Mouse (Mus musculus) gastrocnemius, postnatal 36 days (tissue): Measurements from ENCODE around the gene Pafah1b3. TPM values are rescaled to one million over a fixed set of nuclear protein-coding genes. Genes with fewer than 3 reads are reported as not detected.
A peak's percentile ranks its signal among the peaks of the same experiment; 100 is the strongest.
"Not testable (repeated sequence)": the region's sequence is repeated elsewhere in the genome, so short reads cannot be mapped to it uniquely, and the experiment has no call there.

Source experiments
- DNase-seq, 2 experiments: peaks; one replicate each; pipeline ENCODE4 v3.0.0; 2022
- intact Hi-C: fragments of 180-260 bp; cut with DNase I; formaldehyde crosslinking; loops from one replicate; pipeline ENCODE4 v1.15.1; 2025
- long read RNA-seq, 2 experiments: library from polyadenylated mRNA; stranded (forward); transcript quantifications; one replicate each; pipeline ENCODE4 v2.0.0; 2021
- total RNA-seq, 2 experiments: library from RNA; stranded (reverse); gene quantifications; 2 replicates each; pipeline ENCODE4 v1.2.3; 2021

Pafah1b3 gene
- total RNA-seq = 1 to 10 TPM in 1 of 2 experiments, under 1 TPM in 1; 0.86 to 1.3 TPM
- long read RNA-seq, experiment 1, partial matches to known transcripts = 0 of 1 reads
- long read RNA-seq, experiment 1, other reads (novel, unspliced or antisense) = 0 of 1 reads
- long read RNA-seq, experiment 2 = 0 reads

DNA sequence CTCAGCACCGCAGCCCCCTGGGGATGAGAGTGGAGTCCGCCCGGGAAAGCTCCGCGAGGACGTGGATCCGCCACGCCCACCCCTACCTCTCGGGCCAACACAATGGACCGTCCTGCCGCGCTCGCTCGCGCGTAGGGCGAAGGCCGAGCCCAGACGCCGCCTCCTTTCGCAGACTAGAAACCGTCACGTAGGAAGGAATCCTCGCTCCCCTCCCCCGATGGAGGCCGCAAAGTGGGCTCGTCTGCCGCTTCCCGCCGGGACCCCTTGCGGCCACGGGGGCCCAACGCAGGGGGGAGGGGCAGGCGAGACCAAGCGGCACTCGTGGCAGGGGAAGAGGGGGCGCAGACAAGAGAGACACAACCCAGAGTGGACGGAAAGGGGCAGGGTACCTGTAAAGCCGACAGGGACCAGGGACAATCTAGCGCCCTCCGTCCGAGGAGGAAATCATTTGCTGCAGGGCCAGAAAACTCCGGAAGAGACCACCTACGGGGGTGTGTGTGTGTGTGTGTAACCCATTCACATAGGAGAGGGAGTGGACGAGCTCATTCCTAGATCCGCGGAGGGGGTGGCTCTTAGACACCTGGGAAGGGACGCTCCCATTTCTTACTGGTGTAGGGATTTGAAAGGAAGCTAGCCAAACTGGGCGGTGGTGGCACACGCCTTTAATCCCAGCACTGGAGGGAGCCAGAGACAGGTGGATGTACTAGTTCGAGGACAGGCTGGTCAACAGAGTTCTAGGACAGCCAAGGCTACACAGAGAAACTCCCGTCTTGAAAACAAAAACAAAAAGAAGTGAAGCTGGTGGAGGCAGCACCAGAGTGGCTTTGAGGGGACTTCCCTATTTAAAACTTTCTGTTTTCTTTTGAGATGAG, at the start of gene Pafah1b3:
TSS of gene Pafah1b3 (minus strand) at position 533 of the 872 bp plus-strand sequence.
- intact Hi-C loops = no loop called here
- DNase-seq = no peak

DNA sequence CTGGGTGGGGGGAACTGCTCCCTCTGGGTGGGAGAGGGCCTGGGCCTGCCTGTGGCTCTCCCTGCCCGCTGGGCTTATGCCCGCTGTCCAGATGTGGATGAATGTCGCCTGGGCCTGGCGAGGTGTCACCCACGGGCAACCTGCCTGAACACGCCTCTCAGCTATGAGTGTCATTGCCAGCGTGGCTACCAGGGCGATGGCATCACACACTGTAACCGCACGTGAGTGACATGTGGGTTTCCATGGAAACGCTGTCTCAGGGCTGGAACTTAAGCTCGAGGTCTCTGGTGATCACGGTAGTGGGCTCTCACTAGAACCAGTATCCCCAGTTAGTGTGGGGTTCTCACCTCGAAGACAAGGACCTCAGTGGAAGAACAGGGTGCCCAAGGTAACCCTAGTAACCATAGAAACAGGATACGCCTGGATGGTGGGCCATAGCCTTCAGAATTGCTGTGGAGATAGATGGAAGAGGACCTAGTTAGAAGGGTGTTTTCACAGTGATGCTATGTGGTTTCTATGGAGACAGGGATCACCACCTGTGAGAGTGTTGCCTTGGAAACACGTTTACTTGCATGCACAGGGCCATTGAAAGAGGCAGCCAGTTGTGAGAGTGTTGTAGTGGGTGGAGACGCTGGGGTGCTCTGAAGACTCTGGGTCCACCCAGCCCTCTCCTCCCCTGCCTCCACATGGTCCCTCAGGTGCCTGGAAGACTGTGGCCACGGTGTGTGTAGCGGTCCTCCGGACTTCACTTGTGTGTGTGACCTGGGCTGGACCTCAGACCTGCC, 43.4 kb upstream of the Pafah1b3 start:
- intact Hi-C loops = no loop called here
- DNase-seq = no peak

DNA sequence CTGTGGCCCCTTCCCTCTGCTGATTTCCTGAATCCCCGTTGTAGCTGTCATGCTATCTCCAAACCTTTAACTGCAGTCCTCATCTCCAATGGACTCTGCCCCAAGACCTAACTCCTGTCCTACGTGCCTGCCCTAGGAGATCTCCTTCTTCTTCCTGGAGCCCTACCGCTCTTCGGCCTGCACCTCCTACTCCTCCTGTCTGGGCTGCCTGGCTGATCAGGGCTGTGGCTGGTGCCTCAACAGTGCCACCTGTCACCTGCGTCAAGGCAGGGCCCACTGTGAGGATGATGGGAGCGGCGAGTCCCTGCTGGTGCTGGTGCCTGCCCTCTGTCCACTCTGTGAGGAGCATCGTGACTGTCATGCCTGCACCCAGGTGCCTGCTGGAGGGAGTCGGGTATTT, 41.5 kb upstream of the Pafah1b3 start:
- intact Hi-C loops = no loop called here
- no peak for DNase-seq

DNA sequence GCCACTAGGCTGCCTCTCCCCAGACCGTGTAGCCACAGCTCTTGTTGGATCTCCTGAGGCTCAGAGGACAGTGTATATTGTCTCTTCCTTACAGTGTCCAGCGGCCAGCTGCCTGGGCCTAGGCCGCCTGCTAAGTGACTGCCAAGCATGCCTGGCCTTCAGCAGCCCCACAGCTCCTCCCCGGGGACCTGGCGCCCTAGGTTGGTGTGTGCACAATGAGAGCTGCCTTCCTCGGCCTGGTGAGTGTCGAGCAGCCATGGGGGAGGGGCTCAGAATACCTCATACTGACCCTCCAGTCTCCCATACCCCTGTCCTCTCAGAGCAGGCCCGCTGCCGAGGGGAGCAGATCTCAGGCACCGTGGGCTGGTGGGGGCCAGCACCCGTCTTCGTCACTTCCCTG, 36.7 kb upstream of the Pafah1b3 start:
- intact Hi-C loops = loop anchor here (5.0 kb wide), 2 partner anchors 92 to 257 kb away; no protein-coding TSS in a partner anchor
- no peak for DNase-seq

DNA sequence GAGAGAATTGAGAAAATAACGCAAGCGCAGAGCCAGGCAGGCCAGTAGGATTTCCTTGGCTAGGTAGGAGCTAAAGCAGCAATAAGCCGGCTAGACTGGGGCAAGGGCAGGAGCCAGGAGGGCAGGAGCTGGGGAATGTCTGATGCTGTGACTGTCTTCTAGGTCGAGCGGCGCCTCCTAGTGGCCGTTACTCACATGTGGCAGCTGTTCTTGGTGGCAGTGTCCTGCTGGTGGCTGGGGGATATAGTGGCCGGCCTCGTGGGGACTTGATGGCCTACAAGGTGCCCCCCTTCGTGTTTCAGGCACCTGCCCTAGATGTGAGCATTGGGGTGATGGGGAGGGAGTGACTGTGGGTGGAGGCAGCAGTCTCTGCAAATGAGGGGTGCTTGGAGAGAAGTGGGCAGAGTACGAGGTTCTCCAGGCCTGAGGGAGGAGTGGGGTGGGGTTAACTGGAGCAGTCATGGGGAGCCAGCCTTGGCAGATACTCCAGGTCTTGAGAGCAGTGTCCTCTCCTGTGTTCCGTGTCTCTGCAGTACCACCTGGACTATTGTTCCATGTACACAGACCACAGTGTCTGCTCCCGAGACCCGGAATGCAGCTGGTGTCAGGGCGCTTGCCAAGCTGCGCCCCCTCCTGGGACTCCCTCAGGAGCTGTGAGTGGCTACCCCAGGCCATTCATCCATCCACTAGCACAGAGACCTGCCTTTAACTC, 36.0 kb upstream of the Pafah1b3 start:
- intact Hi-C loops = loop anchor here (5.0 kb wide), 2 partner anchors 91 to 256 kb away; no protein-coding TSS in a partner anchor
- peak; percentile 72 to 75 for DNase-seq

DNA sequence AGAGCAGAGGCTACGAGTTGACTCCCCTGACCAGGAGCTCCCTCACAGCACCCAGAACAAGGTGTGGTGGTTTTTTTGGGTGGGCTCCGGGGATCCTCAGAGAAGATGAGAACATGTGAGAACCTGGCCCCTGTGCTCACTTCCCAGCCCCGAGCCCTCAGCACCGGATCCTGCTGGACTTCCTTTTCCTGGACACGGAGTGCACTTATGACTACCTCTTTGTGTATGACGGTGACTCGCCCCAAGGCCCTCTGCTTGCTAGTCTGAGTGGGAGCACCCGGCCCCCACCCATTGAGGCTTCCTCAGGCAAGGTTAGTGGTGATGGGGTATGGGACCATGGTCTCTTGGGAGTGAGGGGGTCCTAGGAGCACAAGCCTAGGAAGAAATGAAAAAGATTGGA, 28.4 kb upstream of the Pafah1b3 start:
- intact Hi-C loops = no loop called here
- no peak for DNase-seq

DNA sequence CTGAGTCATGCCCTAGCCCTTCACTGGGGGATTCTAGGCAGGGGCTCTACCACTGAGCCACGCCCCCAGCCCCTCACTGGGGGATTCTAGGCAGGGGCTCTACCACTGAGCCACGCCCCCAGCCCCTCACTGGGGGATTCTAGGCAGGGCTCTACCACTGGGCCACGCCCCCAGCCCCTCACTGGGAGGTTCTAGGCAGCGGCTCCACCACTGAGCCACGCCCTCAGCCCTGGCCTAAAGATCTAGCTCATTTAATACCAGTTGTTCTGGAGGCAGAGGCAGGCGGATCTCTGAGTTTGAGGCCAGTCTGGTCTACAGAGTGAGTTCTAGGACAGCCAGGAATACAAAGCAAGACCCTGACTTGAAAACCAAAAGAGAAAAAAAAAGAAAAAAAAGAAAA, 27.6 kb upstream of the Pafah1b3 start:
- intact Hi-C loops, DNase-seq: not testable (repeated sequence)

DNA sequence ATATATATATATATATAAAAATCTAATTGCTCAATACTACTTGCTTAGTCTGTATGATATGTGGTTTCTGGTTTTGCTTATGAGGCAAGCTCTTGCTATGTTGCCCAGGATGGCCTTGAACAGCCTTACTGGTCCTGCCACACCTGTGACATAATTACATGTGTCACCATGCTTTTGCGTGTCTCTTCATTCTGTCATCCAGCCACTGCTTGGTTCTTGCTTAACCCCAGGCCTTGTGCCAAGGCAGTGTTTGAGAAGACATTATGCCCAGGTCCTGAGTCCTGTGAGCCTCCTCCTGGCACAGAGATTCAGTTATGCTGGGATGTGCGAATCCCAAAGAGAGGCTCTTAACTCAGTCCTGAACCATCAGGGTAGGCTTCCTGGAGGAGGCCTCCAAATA, 25.4 kb upstream of the Pafah1b3 start:
- no peak for DNase-seq
- intact Hi-C loops = no loop called here

DNA sequence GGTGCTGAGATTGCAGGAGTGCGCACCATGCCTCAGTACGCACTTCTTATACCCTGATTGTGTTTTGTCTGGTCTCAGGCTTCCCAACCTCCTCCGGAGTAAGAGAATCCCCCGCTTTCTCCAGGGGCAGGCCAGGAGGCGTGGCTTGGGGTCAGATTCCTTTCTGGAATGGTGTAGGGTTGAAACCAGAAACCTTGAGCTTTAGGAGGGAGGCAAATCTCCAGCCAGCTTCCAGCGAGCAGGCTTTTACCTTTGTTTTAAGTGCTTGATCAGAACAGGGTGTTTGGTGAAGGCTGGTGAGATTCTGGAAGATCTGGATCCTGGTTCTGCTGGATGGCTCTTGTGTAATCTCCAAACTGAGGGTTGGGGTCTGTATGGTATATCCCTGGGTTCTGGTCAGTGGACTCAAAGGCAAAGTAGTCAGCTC, 24.3 kb upstream of the Pafah1b3 start:
- DNase-seq = no peak
- intact Hi-C loops = no loop called here

DNA sequence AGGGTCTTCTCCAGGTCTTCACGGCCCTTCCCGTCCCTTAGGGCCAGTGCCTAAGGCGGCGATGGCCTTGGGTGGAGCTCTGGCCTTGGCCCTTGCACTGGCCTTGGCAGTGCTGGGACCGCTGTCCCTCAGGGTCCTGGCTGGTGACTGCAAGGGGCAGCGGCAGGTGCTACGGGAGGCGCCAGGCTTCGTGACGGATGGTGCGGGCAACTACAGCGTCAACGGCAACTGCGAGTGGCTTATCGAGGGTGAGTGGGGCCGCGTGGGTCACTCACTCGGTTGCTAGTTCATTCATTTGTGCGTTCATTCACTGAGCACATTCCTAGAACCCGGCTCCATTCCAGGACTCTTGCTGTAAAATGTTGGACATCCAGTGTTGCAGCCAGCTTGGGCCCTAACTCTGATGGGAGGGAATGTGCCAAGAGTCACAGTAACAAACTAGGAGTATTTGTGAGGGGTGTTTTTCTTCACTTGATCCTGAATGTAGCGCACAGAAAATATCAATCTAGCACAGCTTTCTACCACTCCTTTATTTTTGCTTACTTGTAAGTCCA, 19.7 kb upstream of the Pafah1b3 start:
- no peak for DNase-seq
- intact Hi-C loops = loop anchor here (5.0 kb wide), 2 partner anchors 70 to 240 kb away; no protein-coding TSS in a partner anchor

DNA sequence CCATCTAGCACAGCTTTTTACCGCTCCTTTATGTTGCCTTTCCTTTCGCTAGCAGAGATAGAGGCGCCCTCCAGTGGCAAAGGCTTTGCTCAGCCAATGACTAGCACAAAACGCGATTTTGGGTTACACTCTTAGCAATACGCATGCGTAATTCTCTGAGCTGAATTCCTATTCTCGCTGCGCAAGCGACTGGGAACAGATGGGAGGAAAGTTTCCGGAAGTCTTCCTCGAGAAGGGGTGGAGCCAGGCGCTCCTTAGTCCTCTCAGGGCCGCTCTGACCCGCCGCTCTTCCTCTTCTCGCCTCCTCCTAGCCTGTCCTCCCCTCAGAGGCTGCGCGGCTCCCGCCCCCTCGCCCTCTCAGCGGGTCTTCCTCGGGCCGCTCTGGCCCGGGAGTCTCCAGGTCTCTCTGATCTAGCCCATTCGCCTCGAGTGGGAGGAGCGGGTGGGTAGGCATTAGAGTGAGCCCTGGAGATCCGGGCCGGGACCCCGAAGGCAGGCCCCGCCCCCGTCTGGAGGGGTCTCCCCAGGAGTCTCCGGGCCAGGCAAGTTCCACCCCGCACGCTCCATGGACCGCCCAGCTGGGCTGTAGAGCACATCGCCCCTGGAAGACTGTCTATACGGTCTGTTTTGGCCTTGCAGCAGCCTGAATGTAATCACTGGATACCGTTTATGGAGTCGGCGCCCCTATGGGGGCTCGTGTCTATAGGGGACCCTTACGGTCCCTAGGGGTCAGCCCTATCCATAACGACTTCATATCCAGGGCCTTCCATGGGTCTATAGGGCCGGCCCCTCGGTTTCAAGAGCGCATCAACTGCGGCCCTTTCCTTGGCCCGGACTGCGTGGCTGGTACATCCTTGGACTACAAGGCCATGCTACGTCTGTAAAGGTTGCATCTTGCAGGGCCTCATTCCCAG, 19.0 kb upstream of the Pafah1b3 start, which contains the start of gene Megf8:
TSS of gene Megf8 (plus strand) at position 633 of the 914 bp plus-strand sequence.
- intact Hi-C loops = loop anchor here (5.0 kb wide), 2 partner anchors 69 to 239 kb away; no protein-coding TSS in a partner anchor
- peak; percentile 84 to 94 for DNase-seq

DNA sequence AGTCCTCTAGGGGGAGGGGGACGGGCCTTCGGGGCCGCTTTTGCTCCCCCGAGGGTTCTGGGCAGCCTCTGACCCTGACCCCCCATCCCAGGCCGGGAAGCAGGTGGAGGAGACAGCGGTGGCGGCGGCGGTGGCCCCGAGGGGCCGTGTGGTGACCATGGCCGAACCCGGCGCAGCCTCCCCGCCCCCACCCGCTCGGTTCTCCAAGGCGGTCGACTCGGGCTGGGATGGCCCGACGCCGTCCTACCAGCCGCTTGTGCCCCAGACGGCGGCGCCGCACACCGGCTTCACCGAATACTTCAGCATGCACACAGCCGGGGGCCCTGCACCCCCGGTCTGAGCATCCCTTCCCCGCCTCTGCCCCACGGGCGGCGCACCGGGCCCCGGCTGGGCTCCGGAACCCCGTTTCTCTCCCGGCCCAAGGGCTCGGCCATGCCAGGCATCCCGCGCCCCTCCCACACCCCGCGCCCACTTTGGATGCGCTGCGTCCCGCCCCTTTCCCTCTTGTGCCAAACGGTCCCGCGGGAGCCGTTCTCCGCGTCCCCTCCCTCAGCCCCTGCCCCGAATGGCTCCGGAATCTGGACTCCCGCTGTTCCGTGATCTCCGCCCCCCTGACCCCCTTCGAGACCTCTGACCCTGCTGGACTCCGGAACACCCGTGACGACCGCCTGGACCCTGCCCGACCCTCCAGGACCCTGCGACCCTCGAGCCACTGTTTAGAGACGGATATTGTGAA, 17.7 kb upstream of the Pafah1b3 start:
- intact Hi-C loops = loop anchor here (5.0 kb wide), 2 partner anchors 68 to 238 kb away; no protein-coding TSS in a partner anchor
- DNase-seq = no peak

DNA sequence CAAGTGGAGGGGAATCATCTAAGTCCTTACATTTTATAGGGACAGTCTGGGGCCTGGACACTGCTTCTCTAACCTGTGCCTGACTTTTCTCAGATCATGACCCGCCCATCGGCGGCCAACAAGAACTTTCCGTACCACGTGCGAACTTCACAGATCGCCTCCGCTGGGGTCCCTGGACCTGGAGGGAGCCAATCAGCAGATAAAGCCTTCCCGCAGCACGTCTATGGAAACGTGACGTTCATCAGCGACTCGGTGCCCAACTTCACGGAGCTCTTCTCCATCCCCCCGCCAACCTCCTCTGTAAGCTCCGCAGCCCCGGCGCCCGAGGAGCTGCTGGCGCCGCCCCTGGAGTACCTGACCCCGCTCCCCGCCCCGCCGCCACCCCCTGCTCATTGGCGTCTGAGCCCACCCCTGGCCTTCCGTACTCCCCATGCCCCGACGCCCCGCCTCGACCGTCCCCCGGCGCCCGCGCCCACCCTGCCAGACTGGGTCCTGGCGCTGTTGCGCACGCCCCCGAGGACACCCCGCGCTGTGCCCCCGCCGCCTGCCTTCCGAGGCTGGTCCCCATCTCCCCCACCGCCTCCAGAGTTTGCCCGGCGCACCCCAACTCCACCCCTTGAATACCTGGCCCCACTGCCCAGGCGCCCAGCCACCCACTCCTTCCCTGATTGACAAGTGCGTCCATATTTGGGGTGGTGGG, 17.0 kb upstream of the Pafah1b3 start:
- no peak for DNase-seq
- intact Hi-C loops = loop anchor here (5.0 kb wide), 3 partner anchors 67 to 237 kb away; no protein-coding TSS in a partner anchor

DNA sequence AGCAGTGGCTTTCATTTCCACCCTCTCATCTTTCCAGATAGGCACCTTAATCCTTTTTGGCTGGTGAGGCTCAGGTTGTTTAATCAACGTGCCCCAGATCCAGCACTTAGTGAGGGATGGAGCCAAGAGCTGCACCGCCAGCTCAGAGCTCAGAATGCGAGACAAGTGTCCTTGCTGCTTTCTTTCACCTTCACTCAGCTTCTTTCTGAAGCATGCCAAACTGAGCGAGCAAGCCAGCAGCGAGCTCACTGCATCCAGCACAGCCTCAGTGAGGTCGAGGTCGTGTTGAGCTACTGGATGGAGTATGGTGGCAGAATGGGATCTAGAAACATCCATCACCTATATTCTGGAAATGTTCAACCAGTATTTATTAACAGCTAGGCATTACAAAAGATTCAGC, 15.5 kb upstream of the Pafah1b3 start:
- DNase-seq = no peak
- intact Hi-C loops = loop anchor here (5.0 kb wide), 1 partner anchor 181 kb away; no protein-coding TSS in a partner anchor

DNA sequence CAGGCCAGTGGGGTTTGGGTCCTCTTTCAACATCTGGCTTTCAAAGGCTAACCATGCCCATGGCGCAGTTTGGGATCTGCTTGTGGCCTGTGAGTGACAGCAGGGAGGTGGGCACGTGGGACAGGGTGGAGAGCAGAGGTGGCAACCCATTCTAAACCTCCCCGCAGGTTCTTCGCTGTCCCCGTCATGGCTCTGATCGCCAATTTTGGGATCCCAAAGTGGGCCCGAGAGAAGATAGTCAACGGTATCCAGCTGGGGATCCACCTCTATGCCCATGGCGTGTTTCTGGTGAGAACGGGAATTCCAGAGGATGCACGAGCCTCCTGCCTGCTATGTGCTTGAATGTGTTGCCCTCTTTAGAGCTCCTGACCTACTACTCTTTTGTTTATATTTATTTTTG, 13.4 kb upstream of the Pafah1b3 start:
- DNase-seq = no peak
- intact Hi-C loops = loop anchor here (5.0 kb wide), 1 partner anchor 179 kb away; no protein-coding TSS in a partner anchor

DNA sequence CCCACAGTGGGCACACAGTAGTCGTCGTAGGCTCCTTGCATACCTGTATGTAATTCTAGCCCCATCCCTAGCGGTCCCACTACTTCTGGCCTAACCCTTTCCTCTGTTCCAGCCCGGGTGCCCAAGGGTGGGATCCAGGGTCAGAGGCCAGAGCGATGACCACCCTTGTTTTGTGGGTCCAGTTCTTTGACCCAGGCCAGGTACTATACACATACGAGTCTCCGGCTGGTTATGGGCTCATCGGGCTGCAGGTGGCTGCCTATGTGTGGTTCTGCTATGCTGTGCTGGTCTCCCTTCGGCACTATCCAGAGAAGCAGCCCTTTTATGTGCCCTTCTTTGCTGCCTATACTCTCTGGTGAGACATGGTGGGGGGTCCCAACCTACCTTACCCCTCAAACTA, 11.6 kb upstream of the Pafah1b3 start:
- intact Hi-C loops = no loop called here
- DNase-seq = no peak

DNA sequence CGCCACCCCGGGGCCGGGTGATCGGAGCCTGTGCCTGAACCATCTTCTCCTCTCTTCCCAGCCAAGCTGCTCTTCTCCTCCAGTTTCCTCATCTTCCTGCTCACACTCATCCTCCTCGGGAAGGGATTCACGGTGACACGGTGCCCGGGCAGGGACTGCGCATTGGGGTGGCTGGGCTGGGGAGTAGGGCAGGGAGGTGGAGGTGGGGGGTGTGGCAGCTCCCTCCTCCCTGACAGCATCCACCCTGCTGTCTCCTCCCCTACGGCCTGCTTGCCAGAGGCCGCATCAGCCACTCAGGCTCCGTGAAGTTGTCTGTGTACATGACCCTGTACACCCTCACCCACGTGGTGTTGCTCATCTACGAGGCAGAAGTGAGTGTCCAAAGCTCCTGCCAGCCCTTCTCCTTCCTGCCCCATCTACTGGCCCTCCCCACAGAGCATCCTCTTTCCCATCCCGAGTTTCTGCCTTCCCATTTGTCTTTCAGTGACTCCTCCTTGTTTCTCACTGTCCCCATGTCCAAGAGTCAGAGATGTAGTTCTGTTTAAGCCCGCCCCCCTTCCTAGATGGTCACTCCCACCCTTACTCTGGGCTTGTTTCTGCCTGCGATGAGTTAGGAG, 11.0 kb upstream of the Pafah1b3 start:
- no peak for DNase-seq
- intact Hi-C loops = no loop called here
